8 mouse cellular contexts compared by ENCODE assay signal in the genomic region with DNA sequence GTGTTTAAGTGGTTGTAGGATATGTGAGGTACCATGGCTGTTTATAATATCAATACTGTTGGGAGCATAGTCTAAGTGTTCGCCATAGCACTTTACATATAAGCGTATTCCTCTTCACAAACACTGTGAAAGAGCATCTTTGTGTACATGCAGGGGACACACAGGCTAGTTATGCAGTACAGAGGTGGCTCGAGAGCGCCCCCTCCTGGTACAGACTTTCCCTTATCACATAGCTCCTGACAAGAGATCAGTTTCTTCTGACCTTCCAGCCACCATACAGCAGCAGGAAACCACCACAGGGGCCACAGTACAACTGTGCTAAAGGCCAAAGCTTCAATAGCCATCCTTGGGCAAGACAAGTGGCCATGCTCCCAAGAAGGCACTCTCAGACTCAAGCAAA. TPM values are rescaled to one million over a fixed set of nuclear protein-coding genes. Genes with fewer than 3 reads are reported as not detected.
DNase-seq lines count a peak whose midpoint lies in the region; ATAC-seq and TF ChIP-seq lines count a peak whose summit lies in the region.

No protein-coding gene starts in this region.

- no peak overlapping the region for H3ac ChIP-seq in C2C12 (ENCODE audit: control insufficient read depth, insufficient read length, low read depth)

- H3K27ac ChIP-seq in bone marrow, adult 2 months (ENCODE audit: control insufficient read depth, insufficient read depth, low read depth, low read length, poor library complexity): no peak overlapping the region
- no peak overlapping the region for H3K27ac ChIP-seq in lung, postnatal 0 days (ENCODE audit: low read length)

- no peak overlapping the region for H3K4me3 ChIP-seq in C2C12 (ENCODE audit: insufficient read depth, poor library complexity, severe bottlenecking)
- no peak overlapping the region for H3K4me3 ChIP-seq in bone marrow, adult 2 months (replicated peaks; ENCODE audit: control insufficient read depth, low read depth, low read length)
- H3K4me3 ChIP-seq in lung, postnatal 0 days (ENCODE audit: low read depth, low read length): no peak overlapping the region

- TF ChIP-seq POLR2A in bone marrow, adult 2 months (IDR thresholded peaks at IDR 0.05; ENCODE audit: borderline replicate concordance, control insufficient read depth, low read depth, low read length): no peak

- peak; percentile 25 for TF ChIP-seq CTCF in C2C12 (IDR thresholded peaks at IDR 0.05; ENCODE audit: control insufficient read depth, insufficient read depth, insufficient read length)
- TF ChIP-seq CTCF in bone marrow, adult 2 months (IDR thresholded peaks at IDR 0.05; ENCODE audit: control insufficient read depth, insufficient read depth, low read length): peak; percentile 87
- peak; percentile 84 for TF ChIP-seq CTCF in lung, postnatal 0 days (IDR thresholded peaks at IDR 0.05)

- H3K27me3 ChIP-seq in C2C12 (ENCODE audit: control insufficient read depth, insufficient read depth, insufficient read length): no peaks in the 10 kb centered on the region
- H3K27me3 ChIP-seq in lung, postnatal 0 days (replicated peaks; ENCODE audit: insufficient read depth, low read length): no peaks in the 10 kb centered on the region

- H3K36me3 ChIP-seq in C2C12 (ENCODE audit: control insufficient read depth, insufficient read depth): peaks cover 90% of the 10 kb centered on the region
- H3K36me3 ChIP-seq in lung, postnatal 0 days (ENCODE audit: insufficient read depth, low read length): peaks cover 51% of the 10 kb centered on the region

- H3K79me3 ChIP-seq in C2C12 (ENCODE audit: low read depth): no peaks in the 10 kb centered on the region

- H3K4me1 ChIP-seq in bone marrow, adult 2 months (ENCODE audit: control insufficient read depth, insufficient read depth, low read length): no peaks in the 10 kb centered on the region
- no peaks in the 10 kb centered on the region for H3K4me1 ChIP-seq in lung, postnatal 0 days (ENCODE audit: insufficient read depth, low read depth, low read length)

- no peaks in the 10 kb centered on the region for H3K79me2 ChIP-seq in C2C12 (ENCODE audit: control insufficient read depth, insufficient read depth)

- H3K9me3 ChIP-seq in lung, postnatal 0 days (ENCODE audit: low read length): no peaks in the 10 kb centered on the region

- no peak overlapping the region for H3K4me2 ChIP-seq in lung, postnatal 0 days (replicated peaks; ENCODE audit: low read depth, low read length)

- H3K9ac ChIP-seq in lung, postnatal 0 days (replicated peaks; ENCODE audit: low read depth): no peak overlapping the region

- peak; percentile 58 for DNase-seq in gastrocnemius, adult 18-20 months (ENCODE audit: low spot score)
- no peak for DNase-seq in gastrocnemius, postnatal 25 days
- DNase-seq in kidney, postnatal 36 days: peak; percentile 56 to 87
- DNase-seq in lung, postnatal 0 days (ENCODE audit: low spot score): peak; percentile 70
- peak; percentile 47 to 77 for DNase-seq in spleen, postnatal 14 days (ENCODE audit: low spot score in 2 of 2)

- WGBS in bone marrow, adult 2 months: 46% methylated on average over 4 of the region's 4 CpGs
- 47% methylated on average over 4 of the region's 4 CpGs for WGBS in lung, postnatal 0 days

- TF ChIP-seq EP300 in lung, postnatal 0 days (IDR thresholded peaks at IDR 0.05): no peak

- ATAC-seq in erythroid progenitor cell, adult 5-6 weeks (replicated peaks; ENCODE audit: low FRiP score, poor library complexity, severe bottlenecking): peak; percentile 73
- no peak for ATAC-seq in lung, postnatal 0 days

TF ChIP-seq in C2C12, 6 proteins besides CTCF, POLR2A, EP300 and RAD21:
- TF ChIP-seq MAX (IDR thresholded peaks at IDR 0.05) (no peak), MYOD1 (IDR thresholded peaks at IDR 0.05; ENCODE audit: control insufficient read depth, insufficient read length, low read depth) (no peak), USF1 (IDR thresholded peaks at IDR 0.05; ENCODE audit: low read depth) (no peak), MYOG (IDR thresholded peaks at IDR 0.05; ENCODE audit: control insufficient read depth, extremely low read depth, insufficient read length) (no peak), CEBPB (IDR thresholded peaks at IDR 0.05; ENCODE audit: low read depth) (no peak), FOSL1 (IDR thresholded peaks at IDR 0.05; ENCODE audit: insufficient read depth, low read length, poor library complexity, severe bottlenecking) (no peak)

RNA-seq across cellular contexts. Expression of a gene that starts 10.6 kb away (rescaled TPM):
- 1 to 10 TPM; 3.2 to 3.7 TPM for total RNA-seq in gastrocnemius, adult 18-20 months (2021)
- total RNA-seq in gastrocnemius, postnatal 25 days (2021): 1 to 10 TPM; 4.6 to 7.0 TPM
- 69.3 TPM for polyA plus RNA-seq in C2C12 (2012; fragmentation: generic; extraction: Trizol)
- polyA plus RNA-seq in bone marrow, adult 2 months (2011; ENCODE audit: insufficient read depth, insufficient read length, low replicate concordance, missing spikeins): 31.2 and 77.7 TPM in 2 replicates
- 24.9 and 32.7 TPM in 2 replicates for total RNA-seq in erythroid progenitor cell, adult 5-6 weeks (2015; ENCODE audit: low replicate concordance)
- total RNA-seq in erythroid progenitor cell, adult 5-6 weeks (2017; ENCODE audit: low replicate concordance): 11.7 and 13.5 TPM in 2 replicates
- polyA plus RNA-seq in lung, postnatal 0 days (2015; fragmentation: Nextera tagmentation; extraction: Ambion mirVana): 52.1 and 75.2 TPM in 2 replicates

RNA-seq across cellular contexts. Expression of a gene that starts 12.4 kb away (rescaled TPM):
- total RNA-seq in gastrocnemius, adult 18-20 months (2021): 10 to 100 TPM; 16.4 TPM
- 10 to 100 TPM; 11.0 to 13.6 TPM for total RNA-seq in gastrocnemius, postnatal 25 days (2021)
- 24.4 TPM for polyA plus RNA-seq in C2C12 (2012; fragmentation: generic; extraction: Trizol)
- polyA plus RNA-seq in bone marrow, adult 2 months (2011; ENCODE audit: insufficient read depth, insufficient read length, low replicate concordance, missing spikeins): 14.2 and 21.3 TPM in 2 replicates
- 5.9 and 15.5 TPM in 2 replicates for total RNA-seq in erythroid progenitor cell, adult 5-6 weeks (2015; ENCODE audit: low replicate concordance)
- 7.2 and 12.1 TPM in 2 replicates for total RNA-seq in erythroid progenitor cell, adult 5-6 weeks (2017; ENCODE audit: low replicate concordance)
- polyA plus RNA-seq in lung, postnatal 0 days (2015; fragmentation: Nextera tagmentation; extraction: Ambion mirVana): 11.1 and 11.6 TPM in 2 replicates

RNA-seq across cellular contexts. Expression of a gene that starts 12.6 kb away (rescaled TPM):
- 1 to 10 TPM; 1.4 to 2.1 TPM for total RNA-seq in gastrocnemius, adult 18-20 months (2021)
- 1 to 10 TPM; 1.2 to 1.7 TPM for total RNA-seq in gastrocnemius, postnatal 25 days (2021)
- 0.43 TPM for polyA plus RNA-seq in C2C12 (2012; fragmentation: generic; extraction: Trizol)
- polyA plus RNA-seq in bone marrow, adult 2 months (2011; ENCODE audit: insufficient read depth, insufficient read length, low replicate concordance, missing spikeins): 1.2 and 3.5 TPM in 2 replicates
- 1.7 TPM in 1 of 2 replicates, not detected in the other for total RNA-seq in erythroid progenitor cell, adult 5-6 weeks (2015; ENCODE audit: low replicate concordance)
- 0.26 TPM in 1 of 2 replicates, not detected in the other for total RNA-seq in erythroid progenitor cell, adult 5-6 weeks (2017; ENCODE audit: low replicate concordance)
- 3.5 and 5.1 TPM in 2 replicates for polyA plus RNA-seq in lung, postnatal 0 days (2015; fragmentation: Nextera tagmentation; extraction: Ambion mirVana)

Comparison
In these comparisons a context has a peak if more than half of its experiments do, and no peak if none do; other contexts are left out.
1. CTCF ChIP-seq: peak in every context shown above with its lines; median percentile 87 in bone marrow, adult 2 months; 84 in lung, postnatal 0 days; 25 in C2C12.